Mouse (Mus musculus) Muller cell, postnatal 12 days (primary cell): ENCODE results near the gene Rrp9.

Source experiments
- DNase-seq: peaks from one replicate; pipeline ENCODE4 v3.0.0-alpha.2; 2015; ENCODE audit errors: inconsistent ontology term

Rrp9 gene

DNA sequence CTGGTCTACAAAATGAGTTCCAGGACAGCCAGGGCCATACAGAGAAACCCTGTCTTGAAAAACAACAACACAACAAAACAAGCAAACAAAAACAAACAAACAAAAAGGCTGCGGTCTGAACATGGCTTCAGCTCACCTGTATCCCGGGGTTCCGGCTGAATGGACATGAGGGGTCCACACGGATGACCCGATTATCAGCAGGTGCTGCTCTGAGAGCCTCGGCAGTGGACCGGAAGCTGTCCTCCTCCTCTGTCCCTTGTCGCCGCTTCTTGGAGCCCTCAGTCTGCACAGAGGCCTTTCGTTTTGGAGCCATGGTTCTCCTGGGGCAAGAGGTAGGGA, at the start of gene Rrp9:
Rrp9 (plus strand) TSS at position 301 of the 339 bp plus-strand sequence.
- no peak for DNase-seq

DNA sequence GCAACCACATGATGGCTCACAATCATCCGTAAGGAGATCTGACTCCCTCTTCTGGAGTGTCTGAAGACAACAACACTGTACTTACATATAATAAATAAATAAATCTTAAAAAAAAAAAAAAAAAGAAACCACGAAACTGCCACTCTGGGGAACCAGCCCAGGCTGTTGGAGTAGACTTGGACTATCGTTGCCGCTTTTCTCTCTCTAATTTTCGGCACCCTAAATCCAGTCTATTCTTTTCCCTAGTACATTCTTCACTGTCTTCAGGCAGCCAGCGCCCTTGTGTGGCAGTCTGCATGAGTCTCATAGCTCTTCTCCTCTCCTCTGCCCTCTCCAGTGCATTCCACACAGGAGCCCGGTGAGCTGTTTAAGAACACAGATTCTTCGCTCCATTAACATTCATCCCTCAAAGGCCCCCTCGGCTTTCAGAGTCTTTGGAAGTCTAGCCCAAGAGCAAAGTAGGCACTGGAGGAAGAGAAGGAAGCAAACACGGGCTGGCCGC, 47.0 kb upstream of the Rrp9 start:
- no peak for DNase-seq

DNA sequence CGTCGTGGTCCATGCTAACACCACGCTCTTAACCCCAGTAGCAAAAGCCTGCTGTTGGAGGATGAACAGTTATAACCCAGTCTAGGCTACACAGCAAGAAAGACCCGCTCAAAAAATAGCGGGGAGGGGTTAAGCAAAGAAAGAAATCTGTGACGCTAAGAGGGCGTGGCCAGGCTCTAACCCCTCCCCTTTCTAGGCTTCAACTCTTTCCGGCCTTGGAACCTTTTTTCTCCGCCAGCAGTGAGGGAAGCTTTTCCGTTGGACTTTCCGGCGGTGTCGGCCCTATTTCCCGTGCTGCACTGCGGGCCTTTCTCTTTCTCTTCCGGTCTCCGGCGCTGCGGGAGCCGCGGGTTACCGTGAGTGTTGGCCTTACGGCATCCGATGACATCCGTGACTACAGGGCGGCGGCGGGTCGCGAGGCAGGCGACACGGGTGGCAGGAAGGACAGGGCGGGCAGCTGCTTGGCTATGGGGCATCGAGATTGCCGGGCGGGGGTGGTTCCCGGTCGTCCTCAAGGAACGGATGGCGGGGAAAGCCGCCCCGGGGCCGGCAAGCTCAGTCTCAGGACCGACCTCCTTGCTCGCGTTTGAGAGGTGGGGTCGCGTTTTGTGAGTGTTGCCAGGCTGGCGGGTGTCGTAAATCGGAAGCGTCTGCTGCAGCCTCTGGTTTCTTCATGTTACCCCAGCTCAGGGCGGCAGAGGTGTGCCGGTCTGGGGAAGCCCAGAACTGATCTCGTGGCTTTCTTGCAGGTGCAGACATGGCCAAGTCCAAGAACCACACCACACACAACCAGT, 46.3 kb upstream of the Rrp9 start, which contains the start of gene Rpl29:
Rpl29 (plus strand) TSS at position 234 of the 794 bp plus-strand sequence.
- peak; percentile 98 for DNase-seq

DNA sequence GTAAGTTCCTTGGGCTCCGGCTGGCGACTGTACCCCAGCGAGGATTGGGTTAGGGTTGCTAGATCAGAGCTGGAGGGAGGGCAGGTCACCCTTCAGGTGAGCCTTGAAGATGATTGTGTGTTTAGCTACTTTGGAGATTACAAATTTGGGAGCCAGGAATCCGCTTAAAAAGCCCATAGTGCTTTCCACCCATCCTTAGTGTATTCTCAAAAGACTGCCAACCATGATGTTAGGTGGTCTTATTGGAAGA, 45.8 kb upstream of the Rrp9 start:
- no peak for DNase-seq

DNA sequence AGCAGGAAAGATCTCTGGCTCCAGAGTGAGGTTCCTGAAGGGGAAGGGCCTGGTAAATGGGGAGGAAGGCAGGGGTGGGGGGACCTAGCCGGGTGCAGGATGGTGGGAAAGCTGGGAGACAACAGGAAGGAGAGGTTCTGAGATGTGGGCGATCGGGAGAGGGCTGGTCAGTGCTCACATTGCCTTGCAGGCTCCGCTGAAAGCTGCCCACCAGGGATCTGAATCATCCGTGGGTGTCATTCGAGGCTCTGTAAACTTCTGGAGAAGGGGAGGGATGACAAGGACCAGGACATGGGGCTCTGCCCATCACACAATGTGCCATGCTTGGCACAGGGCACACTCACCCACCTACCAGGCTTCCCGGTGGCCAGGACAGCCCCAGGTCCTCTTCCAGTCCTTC, 42.4 kb upstream of the Rrp9 start:
- no peak for DNase-seq

DNA sequence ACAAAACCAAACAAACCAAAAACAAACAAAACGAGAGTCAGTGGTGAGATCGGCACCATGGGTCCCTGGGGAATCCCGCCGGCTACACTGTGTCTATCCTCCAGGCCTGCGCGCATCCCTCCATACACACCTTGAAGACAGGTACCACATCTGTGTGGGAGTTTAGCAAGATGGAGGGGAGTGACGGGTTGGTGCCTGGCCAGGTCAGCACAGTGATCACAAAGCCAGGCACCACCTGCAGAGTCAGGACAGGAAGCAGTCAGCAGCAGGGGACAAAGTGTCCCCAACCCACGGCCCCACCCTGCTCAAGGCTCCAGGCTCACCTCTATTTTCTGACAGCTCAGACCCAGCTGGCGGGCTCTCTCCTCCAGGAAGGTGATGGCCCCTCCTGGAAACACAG, 39.2 kb upstream of the Rrp9 start:
- no peak for DNase-seq

DNA sequence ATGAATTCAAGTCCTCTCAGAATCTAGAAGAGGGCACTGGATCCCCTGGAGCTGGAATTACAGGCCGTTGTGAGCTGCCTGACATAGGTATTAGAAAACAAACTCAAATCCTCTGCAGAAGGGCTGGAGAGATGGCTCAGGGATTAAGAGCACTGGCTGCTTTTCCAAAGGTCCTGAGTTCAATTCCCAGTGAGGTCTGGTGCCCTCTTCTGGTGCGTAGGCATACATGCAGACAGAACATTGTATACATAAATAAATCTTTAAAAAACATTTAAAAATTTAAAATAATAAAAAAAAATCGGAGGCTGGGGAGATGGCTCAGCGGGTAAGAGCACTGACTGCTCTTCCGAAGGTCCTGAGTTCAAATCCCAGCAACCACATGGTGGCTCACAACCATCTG, 33.1 kb upstream of the Rrp9 start:
- DNase-seq = no peak

DNA sequence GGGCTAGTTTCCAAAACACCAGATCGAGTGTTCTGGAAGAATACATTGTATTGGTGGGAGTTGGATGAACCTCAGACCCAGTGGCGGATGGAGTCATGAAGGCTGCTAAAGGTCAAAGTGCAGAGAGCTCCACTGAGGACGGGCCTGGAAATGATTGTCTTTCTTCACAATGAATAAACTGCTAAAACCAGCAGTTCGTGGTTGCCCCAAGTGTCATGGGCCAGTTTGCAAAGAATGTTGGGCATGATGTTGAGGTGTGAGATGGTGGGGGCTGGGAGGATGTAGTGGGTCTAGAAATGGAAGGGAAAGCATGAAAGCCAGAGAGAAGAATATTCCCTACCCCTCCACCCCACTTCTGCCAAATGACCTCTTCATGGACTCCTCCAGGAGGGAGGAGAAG, 30.9 kb upstream of the Rrp9 start:
- DNase-seq = no peak

DNA sequence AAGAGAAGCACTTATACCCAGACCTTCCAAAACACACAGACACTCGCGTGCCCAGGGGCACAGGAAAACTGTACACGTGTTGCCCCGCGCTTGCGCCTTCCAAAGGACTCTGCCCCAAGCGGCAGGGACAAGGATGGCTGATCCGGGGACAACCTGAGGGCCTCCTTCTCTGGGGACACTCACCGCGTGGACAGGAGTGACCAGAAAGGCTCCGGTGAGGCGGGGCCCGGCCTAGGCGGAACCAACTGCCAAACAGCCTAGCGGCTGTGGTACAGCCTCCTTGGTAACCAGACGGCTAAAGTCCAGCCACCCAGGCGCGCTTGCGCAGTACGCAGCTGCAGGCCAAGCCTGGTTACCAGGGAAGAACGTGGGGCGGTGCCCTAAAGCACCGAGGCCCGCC, 28.4 kb upstream of the Rrp9 start, which contains the start of the genes Abhd14b and Abhd14a:
Abhd14b (plus strand) TSS at position 112 of the 400 bp plus-strand sequence.
Abhd14a (minus strand) TSS at position 331 of the 400 bp plus-strand sequence.
- DNase-seq = peak; percentile 96

DNA sequence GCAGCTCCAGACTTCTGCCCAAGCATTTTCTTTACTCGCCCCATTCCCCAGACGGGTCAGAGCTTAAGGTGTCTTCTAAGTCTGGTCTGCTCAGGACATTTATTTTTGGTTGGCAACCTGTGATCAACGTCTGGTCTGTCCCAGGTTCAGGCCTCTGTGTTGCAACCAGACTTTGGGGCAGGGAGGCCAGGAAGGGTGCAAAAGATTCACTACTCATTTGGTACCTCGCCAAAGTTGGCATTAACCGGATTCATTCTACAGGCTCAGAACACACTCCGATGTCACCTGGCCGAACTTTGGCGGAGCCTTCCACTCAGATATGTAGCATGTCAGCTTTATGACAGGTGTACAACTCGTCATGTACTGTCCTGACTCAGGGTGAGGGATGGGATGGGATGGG, 27.8 kb upstream of the Rrp9 start:
- no peak for DNase-seq

DNA sequence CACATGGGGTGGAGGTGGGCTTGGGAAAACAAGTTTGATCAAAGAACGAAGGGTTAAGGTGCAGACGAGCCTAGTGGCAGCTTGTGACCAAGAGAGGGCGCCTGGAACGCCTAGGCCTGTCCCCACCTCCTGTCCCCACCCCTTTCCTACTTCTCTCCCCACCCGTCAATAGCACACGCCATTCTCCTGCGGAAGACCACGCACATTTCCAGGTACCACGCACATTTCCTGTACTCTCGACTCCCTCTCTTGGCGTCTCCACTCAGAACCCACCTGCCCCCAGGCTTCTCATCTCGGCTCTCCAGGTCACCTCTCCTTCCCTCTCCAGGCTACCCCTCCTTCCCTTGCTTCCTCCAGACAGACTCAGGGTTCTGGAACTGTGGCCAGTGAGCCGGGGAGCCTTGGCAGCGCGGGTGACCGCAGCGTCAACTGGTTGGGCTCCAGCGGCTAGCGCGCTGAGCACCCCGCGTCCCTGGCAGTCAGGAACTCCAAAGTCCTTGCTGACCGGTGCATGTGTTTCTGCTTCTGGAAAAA, 27.2 kb upstream of the Rrp9 start:
- DNase-seq = peak; percentile 90

DNA sequence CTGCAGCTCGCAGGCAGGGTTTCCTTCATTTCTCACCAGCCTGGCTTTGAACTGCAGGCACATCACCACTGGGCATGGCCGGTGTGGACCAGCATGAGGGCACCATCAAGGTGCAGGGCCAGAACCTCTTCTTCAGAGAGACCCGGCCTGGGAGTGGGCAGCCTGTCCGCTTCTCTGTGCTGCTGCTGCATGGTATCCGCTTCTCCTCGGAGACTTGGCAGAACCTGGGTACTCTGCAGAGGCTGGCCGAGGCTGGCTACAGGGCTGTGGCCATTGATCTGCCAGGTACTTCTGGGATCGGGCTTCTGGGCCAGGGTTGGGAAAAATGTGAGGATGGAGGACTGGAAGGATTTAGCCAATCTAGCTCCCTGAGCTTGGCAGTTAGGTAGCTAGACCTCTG, 25.8 kb upstream of the Rrp9 start:
- no peak for DNase-seq

DNA sequence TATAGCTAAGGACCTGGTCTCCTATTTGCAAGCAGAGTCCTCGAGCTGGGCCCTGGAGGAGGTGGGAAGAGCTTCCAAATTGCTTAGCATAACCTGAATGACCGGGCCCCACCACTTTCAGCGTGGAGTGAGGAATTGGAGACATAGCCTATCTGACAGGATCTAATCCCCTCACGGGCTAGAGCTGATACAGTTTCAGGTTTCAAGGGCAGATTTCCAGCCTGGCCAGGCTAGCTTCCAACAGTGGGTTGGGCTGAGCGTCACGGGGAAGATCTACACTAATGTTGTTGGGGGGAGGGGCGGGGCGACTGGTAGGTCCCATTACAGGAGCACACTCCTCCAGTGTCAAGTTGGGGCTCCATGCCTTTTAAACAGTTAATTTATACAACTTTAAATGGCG, 25.1 kb upstream of the Rrp9 start:
- DNase-seq = peak; percentile 70

DNA sequence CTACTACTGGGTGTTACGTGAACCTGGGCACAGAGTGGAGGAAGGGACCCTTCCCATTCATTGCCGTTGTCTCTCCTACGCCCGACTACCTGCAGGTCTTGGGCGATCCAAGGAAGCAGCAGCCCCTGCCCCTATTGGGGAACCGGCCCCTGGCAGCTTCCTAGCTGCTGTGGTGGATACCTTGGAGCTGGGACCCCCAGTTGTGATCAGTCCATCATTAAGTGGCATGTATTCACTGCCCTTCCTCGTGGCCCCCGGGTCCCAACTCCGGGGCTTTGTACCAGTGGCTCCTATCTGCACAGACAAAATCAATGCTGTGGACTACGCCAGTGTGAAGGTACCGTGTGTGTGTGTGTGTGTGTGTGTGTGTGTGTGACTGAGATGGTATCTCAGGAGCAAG, 24.5 kb upstream of the Rrp9 start:
- no peak for DNase-seq

DNA sequence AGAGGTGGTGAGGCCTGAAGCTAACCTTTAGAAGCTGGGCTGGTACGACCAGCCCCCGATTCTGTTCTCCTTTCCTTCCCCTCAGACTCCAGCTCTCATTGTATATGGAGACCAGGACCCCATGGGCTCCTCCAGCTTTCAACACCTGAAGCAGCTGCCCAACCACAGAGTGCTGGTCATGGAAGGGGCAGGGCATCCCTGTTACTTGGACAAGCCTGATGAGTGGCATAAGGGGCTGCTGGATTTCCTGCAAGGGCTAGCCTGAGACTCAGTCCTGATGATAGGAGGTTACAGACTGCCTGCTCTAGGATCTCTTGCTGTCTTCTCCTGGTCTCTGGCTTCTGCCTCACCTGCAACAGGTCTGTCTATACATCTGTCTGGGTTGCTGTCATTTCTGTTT, 23.9 kb upstream of the Rrp9 start:
- no peak for DNase-seq

DNA sequence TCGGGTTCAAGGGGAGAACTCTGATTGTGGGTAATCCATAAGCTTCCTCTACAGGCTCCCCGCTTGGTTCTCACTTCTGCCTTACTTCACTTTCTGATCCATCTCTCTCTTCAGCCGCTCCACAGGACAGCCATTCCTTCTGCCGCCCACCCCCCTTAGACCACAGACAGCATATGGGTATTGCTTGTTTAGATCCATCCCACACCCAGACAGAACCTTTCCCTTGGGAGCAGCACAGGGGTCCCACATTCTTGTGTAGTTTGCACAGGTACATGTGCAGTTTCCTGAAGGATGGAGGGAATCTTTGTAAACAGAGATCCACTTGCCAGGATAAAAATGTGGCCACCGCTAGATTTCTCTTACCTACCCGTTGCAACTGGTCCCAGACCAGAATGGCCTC, 23.4 kb upstream of the Rrp9 start:
- DNase-seq = no peak

DNA sequence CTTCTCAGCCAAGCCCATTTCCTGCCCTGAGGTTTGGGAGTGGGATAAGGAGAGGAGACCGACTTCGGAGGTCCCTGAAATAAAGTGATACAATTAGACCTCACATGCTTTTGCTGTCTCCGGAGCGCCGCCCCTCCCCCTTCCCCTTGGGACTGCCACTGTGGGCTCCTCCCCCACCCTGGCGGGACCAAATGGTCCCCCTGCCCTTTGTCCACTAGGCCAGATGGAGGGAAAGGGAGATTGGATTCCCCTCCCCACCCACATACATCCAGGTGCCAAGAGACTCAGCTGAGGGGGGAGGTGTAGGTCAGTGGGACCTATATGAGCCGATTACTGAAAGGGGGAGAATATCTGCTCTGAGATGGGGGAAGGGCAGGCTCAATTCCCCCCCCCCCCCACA, 22.9 kb upstream of the Rrp9 start:
- no peak for DNase-seq

DNA sequence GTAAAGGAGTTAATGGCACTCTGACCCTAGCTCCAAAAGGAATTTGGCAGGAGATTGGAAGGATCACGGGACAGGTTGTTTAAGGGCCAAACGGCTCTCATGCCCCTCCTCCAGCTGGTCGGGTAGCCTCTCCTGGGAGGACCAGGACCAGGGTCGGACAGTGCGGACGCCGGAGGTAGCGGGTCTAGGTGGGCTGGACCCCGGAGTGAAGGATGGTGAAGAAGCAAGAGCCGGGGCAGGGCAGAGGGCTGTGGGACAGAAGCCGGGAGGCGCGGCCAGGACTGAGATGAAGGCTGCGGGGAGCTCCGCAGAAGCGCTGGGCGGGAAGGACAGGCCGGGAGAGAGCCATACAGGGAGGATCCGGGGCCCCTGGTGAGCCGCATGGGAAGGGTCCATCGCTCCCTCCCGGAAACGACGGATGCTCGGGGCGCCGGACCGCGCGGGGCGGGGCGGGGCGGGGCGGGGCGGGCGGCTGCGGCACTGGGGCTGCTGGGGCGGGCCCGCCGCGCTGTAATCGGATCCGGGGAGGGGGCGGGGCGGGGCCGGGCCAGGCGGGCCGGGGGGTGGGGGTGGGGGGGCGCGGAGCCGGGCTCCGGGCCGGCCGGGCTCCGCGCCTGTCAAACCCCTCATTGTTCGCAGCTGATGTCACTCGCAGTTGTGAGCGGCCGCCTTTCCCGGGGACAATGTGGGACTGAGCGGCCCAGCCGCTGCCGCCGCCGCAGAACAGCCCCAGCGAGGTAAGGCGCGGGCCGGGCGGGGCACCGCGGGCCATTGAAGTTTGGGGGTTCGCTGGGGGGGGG, 22.3 kb upstream of the Rrp9 start, which contains the start of gene Pcbp4:
Pcbp4 (plus strand) TSS at position 21 of the 800 bp plus-strand sequence.
- peak; percentile 82 for DNase-seq

DNA sequence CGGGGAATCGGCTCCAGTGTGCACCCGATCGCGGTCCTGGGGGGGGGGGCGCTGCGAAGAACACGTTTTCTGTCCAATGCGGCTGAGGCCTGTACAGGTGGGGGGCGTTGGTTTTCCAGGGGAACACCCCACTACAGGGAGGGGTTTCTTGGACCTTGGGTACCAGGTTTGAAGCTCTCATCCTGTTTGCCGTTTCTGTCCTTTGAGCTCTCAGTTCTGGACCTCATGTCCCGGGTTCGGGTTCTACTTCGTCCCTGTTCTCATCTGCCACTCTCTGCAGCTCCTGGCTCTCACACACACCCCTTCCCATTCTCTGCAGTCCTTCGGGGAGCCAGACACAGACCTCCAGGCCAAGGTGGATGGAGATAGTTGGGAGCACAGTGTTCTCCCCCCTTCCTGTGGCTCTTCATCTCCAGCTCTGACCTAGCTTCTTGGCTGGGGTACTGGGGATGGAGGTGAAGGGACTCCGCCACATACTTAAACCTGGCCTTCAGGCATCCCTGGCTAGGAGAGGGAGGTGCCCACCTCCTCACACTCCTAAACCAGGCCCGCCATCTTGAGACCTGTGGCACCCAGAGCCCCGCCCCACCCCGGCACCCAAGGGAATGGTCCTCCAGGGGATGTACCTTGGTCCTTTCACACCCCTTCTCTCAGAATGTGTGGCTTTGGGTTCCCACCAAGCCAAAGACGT, 21.5 kb upstream of the Rrp9 start:
- DNase-seq = no peak

DNA sequence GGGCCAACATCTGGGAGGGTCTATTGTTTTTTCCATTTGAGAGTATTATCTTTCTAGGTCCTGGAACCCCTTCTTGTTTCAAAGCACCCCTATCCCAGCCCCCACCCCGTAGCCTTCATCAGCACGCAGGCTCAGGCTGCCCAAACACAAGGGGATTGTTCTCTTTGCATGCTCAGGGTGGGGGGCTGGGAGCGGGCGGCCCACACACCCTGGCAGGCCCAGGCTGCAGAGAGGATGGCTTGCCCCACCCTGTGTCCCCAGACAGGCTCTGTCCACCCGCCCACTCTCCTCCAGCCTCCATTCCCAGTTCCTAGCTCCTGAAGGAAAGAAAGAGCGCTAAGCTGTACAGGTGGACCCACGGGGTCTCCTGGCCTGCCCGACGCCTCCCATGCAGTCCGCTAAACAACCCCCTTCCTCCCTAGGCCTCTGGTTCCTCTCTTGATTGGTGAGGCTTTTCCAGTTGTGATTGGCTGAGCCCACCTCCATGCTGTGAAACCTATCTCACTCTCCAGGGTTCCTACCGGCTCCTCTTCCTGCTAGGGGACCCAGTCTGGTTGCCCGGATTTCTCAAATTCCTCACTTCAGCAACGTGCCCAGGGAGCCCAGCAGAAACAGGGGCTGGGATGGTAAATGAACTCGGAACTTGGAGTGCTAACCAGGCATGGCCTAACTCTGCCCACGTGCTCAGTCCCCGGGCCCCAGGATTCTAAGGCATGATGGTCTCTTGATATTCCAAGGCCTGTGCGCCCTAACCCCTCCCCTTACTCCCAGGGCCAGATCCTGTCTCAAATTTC, 20.7 kb upstream of the Rrp9 start:
- peak; percentile 74 for DNase-seq
